Mouse (Mus musculus): ENCODE measurements around the gene Tbc1d9. TPM values are rescaled to one million over a fixed set of nuclear protein-coding genes. Genes with fewer than 3 reads are reported as not detected.

Gene Tbc1d9
- total RNA-seq, 1 experiment from 2014 or later: 2.3 TPM

DNA sequence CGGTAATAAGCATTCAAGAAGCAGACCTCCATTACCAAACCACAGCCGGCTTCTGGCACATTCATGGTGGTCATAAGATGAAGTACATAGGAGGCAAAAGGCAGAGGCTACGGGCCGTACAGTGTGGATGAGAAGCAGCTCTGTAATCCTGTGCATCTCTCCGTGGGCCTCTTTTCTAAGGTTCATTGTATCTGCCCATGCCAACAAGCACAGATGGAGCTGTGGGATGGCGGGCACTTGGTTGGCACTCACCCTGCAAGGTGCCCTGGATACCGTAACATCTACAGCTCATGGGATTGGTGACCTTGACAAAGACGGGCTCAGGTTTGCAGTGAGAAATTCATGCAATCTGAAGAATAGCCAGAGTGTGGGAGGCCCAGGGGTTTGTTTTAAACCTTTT, 54.2 kb downstream of the Tbc1d9 start:
- no peak for ATAC-seq (ENCODE audit: extremely low read depth, insufficient number of reproducible peaks, low FRiP score, poor library complexity, severe bottlenecking)

GRCm38 (mm10) chr8:83220746-83221145, 55.6 kb downstream of the Tbc1d9 start:
- ATAC-seq (ENCODE audit: extremely low read depth, insufficient number of reproducible peaks, low FRiP score, poor library complexity, severe bottlenecking): no peak

DNA sequence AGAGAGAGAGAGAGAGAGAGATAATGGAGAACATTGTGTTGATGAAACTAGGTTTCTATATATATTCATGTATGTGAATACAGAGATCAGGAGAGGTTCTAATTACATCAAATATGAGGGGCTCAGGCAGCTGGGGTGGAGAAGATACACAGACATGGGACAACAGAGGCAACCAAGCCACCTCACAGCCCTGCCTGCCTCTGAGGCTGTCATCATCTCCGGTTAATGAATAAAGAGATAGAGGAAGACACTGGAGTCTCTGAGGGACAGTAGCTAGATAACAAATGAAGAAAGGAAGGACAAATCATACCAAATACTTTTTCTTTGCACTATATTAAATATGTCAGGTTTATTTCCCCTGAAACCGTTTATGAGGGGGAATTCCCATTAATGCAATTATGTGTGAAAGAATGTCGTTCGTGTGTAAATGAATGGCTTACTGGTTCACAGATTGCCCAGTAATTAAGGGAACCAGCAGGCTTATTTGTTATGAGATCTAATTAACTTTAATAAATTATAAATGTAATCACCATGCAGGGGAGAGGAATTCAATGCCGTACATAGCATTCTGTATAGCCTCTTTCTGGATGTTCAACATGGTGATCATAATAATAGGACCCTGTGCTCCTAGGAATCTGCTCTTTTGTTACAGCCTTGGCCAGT, 59.7 kb downstream of the Tbc1d9 start:
- ATAC-seq (ENCODE audit: extremely low read depth, insufficient number of reproducible peaks, low FRiP score, poor library complexity, severe bottlenecking): no peak

DNA sequence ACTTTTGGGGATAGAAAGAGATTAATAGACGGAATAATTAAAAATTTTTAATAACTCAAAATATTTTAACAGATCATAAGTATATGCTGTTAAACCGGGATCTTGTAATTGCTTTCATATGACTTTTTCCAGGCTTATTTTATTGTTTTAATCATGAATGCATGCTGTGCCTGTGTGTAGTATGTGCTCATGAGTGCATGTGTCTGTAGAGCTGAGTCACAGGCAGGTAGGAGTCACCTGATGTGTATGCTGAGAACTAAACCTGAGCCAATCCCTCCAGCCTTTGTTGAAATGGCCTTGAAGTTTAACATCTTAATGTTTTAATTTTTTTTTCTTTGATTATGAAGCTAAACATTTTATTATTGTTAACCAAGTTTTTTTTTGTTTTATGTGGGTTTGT, 60.4 kb downstream of the Tbc1d9 start:
- ATAC-seq (ENCODE audit: extremely low read depth, insufficient number of reproducible peaks, low FRiP score, poor library complexity, severe bottlenecking): no peak

- ATAC-seq (ENCODE audit: extremely low read depth, insufficient number of reproducible peaks, low FRiP score, poor library complexity, severe bottlenecking): no peak
These were observed 62.2 kb downstream of the Tbc1d9 start for GRCm38 (mm10) chr8:83227336-83227735.

- ATAC-seq (ENCODE audit: extremely low read depth, insufficient number of reproducible peaks, low FRiP score, poor library complexity, severe bottlenecking): no peak
These were observed 67.9 kb downstream of the Tbc1d9 start for GRCm38 (mm10) chr8:83233099-83233498.

- ATAC-seq (ENCODE audit: extremely low read depth, insufficient number of reproducible peaks, low FRiP score, poor library complexity, severe bottlenecking): no peak
These were observed 74.2 kb downstream of the Tbc1d9 start for GRCm38 (mm10) chr8:83239341-83239740.

GRCm38 (mm10) chr8:83244151-83244550, 79.0 kb downstream of the Tbc1d9 start:
- ATAC-seq (ENCODE audit: extremely low read depth, insufficient number of reproducible peaks, low FRiP score, poor library complexity, severe bottlenecking): no peak

GRCm38 (mm10) chr8:83250858-83251257, 85.7 kb downstream of the Tbc1d9 start:
- ATAC-seq (ENCODE audit: extremely low read depth, insufficient number of reproducible peaks, low FRiP score, poor library complexity, severe bottlenecking): no peak

DNA sequence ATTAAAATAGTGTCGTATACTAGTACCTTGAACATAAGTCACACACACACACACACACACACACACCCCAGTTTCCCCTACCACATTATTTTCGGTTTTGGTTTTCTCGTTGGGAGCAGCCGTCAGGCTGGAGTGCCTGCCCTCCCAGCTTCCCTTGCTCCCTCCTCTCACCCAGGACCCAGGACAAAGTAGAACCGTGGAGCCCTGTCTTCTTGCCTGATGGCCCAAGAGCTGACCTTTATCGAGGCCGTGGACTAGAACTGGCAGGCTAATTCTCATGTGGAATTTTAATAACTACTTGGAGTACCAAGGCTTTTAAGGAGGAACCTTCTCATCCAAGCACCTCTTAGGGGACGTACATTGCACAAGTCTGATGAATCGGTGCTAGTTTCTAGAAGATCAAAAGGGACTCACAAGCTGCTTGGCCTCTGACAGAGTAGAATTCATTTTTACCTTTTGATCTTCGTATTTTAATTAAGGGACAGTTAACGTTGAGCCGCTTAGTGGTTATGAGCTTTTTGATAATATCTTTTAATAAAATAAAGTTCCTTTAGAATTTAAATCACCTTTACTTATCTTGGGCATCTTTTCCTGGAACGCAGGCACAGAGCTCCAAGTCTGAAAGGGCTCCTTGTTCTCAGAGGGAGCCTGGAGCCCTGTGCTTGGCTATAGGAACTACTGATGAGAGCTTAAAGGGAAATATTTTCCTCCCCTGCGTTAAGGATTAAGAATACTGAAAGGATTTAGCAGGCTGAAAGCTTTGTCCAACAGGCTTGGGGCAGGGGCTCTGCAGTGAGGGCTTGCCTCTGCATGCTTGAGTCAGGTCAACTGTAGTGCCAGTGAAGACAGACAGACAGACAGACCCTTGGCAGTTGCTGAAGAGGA, 86.5 kb downstream of the Tbc1d9 start:
- ATAC-seq (ENCODE audit: extremely low read depth, insufficient number of reproducible peaks, low FRiP score, poor library complexity, severe bottlenecking): no peak

- ATAC-seq (ENCODE audit: extremely low read depth, insufficient number of reproducible peaks, low FRiP score, poor library complexity, severe bottlenecking): no peak
These were observed 87.6 kb downstream of the Tbc1d9 start for GRCm38 (mm10) chr8:83252791-83253190.

- ATAC-seq (ENCODE audit: extremely low read depth, insufficient number of reproducible peaks, low FRiP score, poor library complexity, severe bottlenecking): no peak
These were observed 92.5 kb downstream of the Tbc1d9 start for GRCm38 (mm10) chr8:83257631-83258030.

- ATAC-seq (ENCODE audit: extremely low read depth, insufficient number of reproducible peaks, low FRiP score, poor library complexity, severe bottlenecking): no peak; the same call in 1 of the 2 replicates
These were observed 95.5 kb downstream of the Tbc1d9 start for GRCm38 (mm10) chr8:83260418-83261215.

- 0 out of 2 replicates have a peak, but pooled peaks have one; percentile 6 for ATAC-seq (ENCODE audit: extremely low read depth, insufficient number of reproducible peaks, low FRiP score, poor library complexity, severe bottlenecking)
These were observed 106.0 kb downstream of the Tbc1d9 start for GRCm38 (mm10) chr8:83271172-83271571.

GRCm38 (mm10) chr8:83272464-83272863, 107.3 kb downstream of the Tbc1d9 start:
- no peak for ATAC-seq (ENCODE audit: extremely low read depth, insufficient number of reproducible peaks, low FRiP score, poor library complexity, severe bottlenecking)

DNA sequence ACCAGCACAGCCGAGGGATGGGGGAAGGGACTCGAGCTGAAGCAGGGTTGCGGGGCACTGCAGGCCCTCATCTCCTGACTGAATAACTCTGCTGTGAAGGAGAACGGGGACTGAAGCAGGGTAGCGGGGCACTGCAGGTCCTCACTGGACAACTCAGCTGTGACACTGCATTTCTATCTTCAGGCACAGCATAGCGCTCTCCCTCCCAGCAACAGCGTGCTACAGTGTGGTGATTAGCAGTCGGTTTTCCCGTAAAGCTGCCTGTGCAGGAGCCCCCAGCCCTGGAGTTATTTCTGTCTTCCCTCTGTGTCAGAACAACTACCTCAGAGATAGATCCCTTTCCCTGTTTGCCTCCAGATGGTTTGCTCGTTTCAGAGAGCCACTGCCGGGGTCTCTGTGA, 109.3 kb downstream of the Tbc1d9 start:
- no peak for ATAC-seq (ENCODE audit: extremely low read depth, insufficient number of reproducible peaks, low FRiP score, poor library complexity, severe bottlenecking)

DNA sequence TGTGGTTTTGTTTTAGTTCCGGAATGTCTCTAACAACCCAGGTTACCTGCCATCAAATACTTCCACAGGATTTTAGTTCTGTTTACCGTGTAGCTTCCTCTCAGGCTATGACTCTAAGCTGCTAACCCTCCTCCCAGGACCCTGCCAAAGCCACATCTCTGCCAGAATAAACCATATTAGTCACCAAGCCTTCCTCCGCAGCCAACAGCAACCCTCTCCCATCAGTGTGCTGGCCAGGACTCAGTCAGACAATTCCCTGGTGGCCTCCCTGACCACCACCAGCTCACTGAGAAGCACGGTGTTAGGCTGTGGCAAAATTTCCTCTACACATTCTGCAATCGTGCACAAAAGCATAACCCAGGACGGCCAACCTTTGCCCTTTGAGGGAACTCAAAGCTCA, 113.3 kb downstream of the Tbc1d9 start:
- ATAC-seq (ENCODE audit: extremely low read depth, insufficient number of reproducible peaks, low FRiP score, poor library complexity, severe bottlenecking): no peak

DNA sequence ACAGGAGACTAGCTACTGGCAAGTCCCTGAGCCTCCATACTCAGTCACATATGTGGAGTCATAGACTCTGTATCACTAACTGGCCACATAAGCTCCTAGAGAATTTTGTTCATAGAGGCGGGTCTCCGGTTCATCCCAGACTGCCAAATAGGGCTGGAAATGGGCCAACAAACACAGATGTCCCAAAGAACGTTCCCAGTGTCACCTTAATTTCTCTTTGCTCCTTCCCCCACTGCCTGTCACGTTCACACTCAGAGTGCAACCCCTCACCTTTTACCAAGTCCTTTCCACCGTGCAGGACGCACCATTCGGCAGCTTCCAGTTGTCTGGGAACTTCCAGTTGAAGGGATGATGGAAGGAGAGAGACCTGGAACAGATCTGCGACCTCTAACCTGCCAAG, 120.2 kb downstream of the Tbc1d9 start:
- ATAC-seq (ENCODE audit: extremely low read depth, insufficient number of reproducible peaks, low FRiP score, poor library complexity, severe bottlenecking): no peak

- ATAC-seq (ENCODE audit: extremely low read depth, insufficient number of reproducible peaks, low FRiP score, poor library complexity, severe bottlenecking): no peak
These were observed 125.0 kb downstream of the Tbc1d9 start, which contains the start of gene Ucp1 for GRCm38 (mm10) chr8:83290176-83290575. Gene Ucp1, plus strand, starts transcription at chr8:83290352.

All from neutrophil, adult 5-6 weeks (primary cell).